Mouse (Mus musculus): ENCODE measurements around the gene Abat.

- TF ChIP-seq CHD2 (IDR thresholded peaks at IDR 0.05; ENCODE audit: low read depth, low read length) = no peak
- TF ChIP-seq MAFK (IDR thresholded peaks at IDR 0.05; ENCODE audit: insufficient read depth, low read depth, low read length) = no peak
- no peak for TF ChIP-seq ZNF384 (IDR thresholded peaks at IDR 0.05; ENCODE audit: low read depth, low read length)
- no peak for TF ChIP-seq HCFC1 (IDR thresholded peaks at IDR 0.05; ENCODE audit: borderline replicate concordance, insufficient read depth, low read length)
- no peak for TF ChIP-seq ZC3H11A (IDR thresholded peaks at IDR 0.05; ENCODE audit: borderline replicate concordance, low read depth, low read length)
Observed at GRCm38 (mm10) chr16:8578326-8578725, 65.1 kb downstream of the Abat start.
